Mouse (Mus musculus): ENCODE measurements at regions not wholly inside any gene's neighbourhood (a gene's known extent, or its start where the extent isn't known, plus 50 kb on each side); places are given as distances from the start of the nearest gene placed in this dataset.
A peak's percentile ranks its signal among the peaks of the same experiment; 100 is the strongest.

- no peak for DNase-seq (ENCODE audit: low spot score in 2 of 2)
Observed at GRCm38 (mm10) chr15:18685439-18685838, 133.3 kb upstream of the Cdh10 start.

- DNase-seq (ENCODE audit: low spot score in 2 of 2) = no peak
Observed at GRCm38 (mm10) chr15:18696680-18697284, 122.0 kb upstream of the Cdh10 start.

- peak; percentile 19 to 66 for DNase-seq (ENCODE audit: low spot score in 2 of 2)
Observed at GRCm38 (mm10) chr15:18744266-18744665, 74.5 kb upstream of the Cdh10 start.

GRCm38 (mm10) chr15:18748574-18749246 lies 70.0 kb upstream of the Cdh10 start:
- DNase-seq (ENCODE audit: low spot score in 2 of 2) = peak; percentile 71 to 89
